Mouse (Mus musculus): Measurements from ENCODE around the gene Cpxm2. TPM values are rescaled to one million over a fixed set of nuclear protein-coding genes. Genes with fewer than 3 reads are reported as not detected.

The Cpxm2 gene
- total RNA-seq (2015) (not detected in 2 replicates), total RNA-seq (2017) (not detected in 2 replicates)

- no peak for ATAC-seq (ENCODE audit: poor library complexity, severe bottlenecking)
These were observed at the start of gene Cpxm2 for GRCm38 (mm10) chr7:132154368-132154961. TSS of gene Cpxm2 (minus strand) at chr7:132154739.

DNA sequence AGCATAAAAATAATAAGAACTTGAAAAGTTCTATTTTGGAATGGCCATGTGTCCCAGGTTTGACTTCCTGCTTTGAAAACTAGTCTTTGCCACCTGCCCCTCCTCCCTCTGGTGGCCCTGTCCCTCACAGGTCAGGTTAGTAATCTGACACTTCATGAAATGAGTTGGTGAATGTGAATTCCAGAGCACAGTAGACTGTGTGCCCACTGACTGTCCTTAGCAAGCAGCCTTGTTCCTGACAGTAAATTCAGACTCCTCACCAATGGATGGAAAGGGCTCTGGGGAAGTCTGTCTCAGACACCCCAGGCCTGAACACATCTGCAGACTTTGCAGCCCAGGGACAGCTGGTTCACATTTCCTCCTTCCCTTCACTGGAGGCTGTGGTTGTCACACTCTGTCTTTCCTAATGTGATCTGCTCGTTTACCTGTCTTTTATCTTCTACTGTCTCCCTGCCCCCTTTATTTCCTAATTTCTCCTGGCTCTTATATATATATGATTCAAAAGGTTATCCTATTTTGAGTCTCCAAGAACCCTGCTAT is 49.6 kb upstream of the Cpxm2 start:
- no peak for ATAC-seq (ENCODE audit: poor library complexity, severe bottlenecking)

GRCm38 (mm10) chr7:132199686-132200085 is 45.1 kb upstream of the Cpxm2 start:
- no peak for ATAC-seq (ENCODE audit: poor library complexity, severe bottlenecking)

DNA sequence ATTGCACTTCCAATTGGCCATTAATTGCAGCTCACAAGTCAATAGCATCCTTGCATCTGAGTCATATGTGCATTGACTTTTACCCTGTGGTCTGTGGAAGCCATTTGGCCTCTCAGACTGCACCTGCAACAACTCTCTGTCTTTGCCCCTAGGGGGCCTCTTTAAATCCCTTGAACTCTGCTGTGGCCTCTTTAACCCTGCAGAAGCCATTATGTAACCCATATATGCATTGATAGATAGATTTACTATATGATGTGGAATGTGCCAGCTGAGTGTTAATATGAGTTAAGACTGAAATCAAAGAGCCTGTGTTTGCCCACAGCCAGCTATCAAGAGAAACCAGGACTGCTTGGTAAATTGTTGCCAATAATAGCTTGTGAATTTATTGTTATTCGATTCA is 44.3 kb upstream of the Cpxm2 start:
- no peak for ATAC-seq (ENCODE audit: poor library complexity, severe bottlenecking)

DNA sequence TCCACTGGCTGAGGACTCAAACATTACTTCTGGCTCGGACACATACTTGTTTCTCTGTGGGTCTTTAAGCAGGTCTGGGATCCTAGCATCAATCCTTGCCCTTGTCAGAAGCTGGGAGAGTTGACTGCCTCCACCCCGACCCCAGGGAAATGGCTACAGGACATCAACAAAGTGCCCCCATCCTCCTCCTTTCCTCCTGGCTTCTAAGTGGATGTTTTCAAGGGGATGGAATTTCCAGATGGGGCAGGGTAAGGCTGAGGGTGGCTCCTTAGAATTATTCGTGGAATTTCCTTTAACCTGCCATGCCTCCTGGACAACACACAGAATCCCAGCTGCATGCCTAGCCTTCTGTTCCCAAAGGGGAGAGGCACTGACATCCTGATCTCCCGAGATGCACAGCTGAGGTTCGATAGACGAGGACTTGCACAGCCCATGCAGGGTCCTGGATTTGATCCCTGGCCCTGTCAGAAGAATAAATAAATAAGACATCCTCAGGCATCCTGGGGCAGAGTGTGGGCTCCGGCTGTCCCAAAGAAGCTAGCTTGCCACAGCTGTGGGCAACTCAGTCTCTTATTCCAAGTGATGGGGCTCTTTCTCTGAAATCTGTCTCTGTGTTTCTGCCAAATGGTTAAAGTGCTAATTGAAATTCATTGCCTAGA is 43.4 kb upstream of the Cpxm2 start:
- ATAC-seq (ENCODE audit: poor library complexity, severe bottlenecking): no peak

- no peak for ATAC-seq (ENCODE audit: poor library complexity, severe bottlenecking)
These were observed 42.0 kb upstream of the Cpxm2 start for GRCm38 (mm10) chr7:132196581-132196980.

DNA sequence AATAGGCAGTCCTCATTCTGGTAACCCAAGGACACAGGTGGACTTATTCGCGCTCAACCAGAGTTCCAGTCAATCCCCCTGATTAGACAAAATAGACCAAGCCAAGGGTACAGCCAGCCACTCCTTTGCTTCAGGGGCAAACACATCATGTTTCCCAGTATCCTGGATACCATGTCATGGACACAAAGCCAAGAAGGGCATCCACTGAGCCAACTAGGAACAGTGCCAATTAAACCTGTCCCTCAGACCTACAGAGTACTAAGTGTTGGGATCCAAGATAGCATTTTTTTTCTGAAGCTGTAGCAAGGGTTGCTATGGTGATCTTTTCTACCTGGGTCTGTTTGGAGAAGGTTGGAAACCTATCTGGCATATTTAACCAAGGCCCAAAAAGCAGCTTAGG is 39.1 kb upstream of the Cpxm2 start:
- no peak for ATAC-seq (ENCODE audit: poor library complexity, severe bottlenecking)

DNA sequence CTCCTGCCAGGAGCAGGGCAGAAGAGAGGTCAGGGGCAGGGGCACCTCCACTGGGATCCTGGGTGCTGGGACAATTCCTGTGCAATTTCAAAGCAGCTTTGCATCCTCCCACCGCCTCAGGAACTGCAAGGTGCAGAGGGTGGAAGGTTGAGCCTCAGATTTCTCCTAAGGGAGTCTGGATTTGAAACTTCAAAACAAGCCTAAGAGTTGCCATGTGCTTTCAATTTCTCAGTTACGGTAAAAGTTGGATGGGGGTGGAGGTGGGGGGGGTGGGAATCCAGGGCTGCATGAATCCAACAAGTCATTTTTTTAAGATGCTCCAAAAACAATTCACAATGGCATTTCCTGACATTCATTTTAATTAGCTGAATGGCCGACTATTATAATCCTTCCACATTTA is 32.9 kb upstream of the Cpxm2 start:
- ATAC-seq (ENCODE audit: poor library complexity, severe bottlenecking): no peak

DNA sequence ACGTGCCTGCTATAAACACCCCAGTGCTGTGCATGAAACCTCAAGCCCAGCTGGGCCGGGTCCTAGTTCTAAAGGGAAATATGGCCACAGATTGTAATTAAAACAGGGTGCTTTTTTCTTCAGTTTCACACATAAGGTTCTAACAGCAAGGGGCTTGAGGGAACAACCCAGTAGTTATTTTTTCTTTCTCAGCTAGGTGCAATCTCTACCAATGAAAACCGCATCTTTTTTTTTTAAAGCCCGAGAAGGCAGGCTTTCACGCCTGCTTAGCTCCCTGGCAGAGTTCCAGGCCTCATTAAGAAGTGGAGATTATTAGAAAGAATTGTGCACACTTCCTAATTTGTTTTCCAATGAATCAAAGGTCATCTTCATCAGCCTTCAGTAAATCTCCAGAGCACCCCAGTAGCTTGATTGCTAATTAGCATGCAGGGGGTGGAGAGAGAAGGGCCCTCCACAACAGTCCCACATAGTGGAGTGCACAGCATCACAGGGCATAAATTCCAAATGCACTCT is 29.4 kb upstream of the Cpxm2 start:
- no peak for ATAC-seq (ENCODE audit: poor library complexity, severe bottlenecking)

- no peak for ATAC-seq (ENCODE audit: poor library complexity, severe bottlenecking)
These were observed 27.2 kb upstream of the Cpxm2 start for GRCm38 (mm10) chr7:132181586-132182198.

DNA sequence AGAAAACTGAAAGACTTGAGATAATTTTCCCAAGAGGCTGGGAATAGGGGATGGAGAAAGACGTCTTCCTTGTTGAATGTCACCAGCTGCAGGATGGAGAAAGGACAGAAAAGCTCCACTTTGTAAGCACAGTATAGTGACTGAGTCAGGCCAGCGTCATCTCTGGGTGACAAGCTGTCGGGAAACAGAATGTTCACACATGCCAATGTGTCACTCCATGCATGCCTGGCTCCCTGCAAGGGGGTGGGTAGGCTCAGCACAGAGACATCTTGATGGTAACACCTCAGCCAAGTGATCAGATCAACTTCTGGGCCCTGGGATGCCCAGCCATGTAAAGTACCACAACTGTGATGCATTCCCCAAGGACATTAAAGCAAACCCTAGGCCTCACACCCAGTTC is 26.5 kb upstream of the Cpxm2 start:
- no peak for ATAC-seq (ENCODE audit: poor library complexity, severe bottlenecking)

- no peak for ATAC-seq (ENCODE audit: poor library complexity, severe bottlenecking)
These were observed 24.5 kb upstream of the Cpxm2 start for GRCm38 (mm10) chr7:132179049-132179448.

DNA sequence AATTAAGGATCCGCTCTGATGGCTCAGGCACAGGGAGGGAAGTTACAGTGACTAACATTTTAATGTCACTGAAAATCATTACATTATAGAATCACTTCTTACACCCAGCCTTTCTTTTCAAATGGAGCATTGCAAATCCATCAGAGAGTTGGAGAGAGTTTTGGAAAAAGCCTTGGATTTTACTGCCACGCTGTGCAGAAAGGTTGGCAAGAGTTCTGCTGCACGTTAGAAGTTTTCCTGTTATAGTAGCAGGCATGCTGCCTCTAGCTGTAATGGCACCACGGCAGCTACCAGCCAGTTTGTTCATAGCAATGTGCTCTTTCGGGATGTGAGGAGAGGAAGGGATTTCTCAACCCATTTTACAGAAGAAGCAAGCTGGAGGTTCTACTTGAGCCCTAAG is 20.2 kb upstream of the Cpxm2 start:
- no peak for ATAC-seq (ENCODE audit: poor library complexity, severe bottlenecking)

DNA sequence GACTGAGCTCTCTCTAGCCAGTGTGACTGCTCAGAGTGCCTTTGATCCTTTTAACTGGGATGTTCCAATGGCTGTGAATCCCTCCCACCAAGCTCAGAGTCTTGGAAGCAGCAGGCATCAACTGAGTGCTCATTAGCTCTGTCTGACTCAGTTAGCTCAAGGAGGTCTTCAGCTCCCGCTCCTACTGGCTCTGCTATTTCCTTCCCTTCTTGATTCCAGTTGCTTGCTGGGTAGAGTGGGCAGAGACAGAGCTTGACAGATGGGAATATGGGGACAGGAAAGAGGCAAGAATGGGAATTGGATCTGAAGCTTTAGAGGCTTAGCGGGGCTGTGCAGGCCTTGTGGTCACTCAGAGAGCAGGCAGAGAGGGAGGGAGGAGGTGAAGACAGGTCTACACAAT is 19.8 kb upstream of the Cpxm2 start:
- no peak for ATAC-seq (ENCODE audit: poor library complexity, severe bottlenecking)

- ATAC-seq (ENCODE audit: poor library complexity, severe bottlenecking): no peak
These were observed 17.7 kb upstream of the Cpxm2 start for GRCm38 (mm10) chr7:132172220-132172619.

DNA sequence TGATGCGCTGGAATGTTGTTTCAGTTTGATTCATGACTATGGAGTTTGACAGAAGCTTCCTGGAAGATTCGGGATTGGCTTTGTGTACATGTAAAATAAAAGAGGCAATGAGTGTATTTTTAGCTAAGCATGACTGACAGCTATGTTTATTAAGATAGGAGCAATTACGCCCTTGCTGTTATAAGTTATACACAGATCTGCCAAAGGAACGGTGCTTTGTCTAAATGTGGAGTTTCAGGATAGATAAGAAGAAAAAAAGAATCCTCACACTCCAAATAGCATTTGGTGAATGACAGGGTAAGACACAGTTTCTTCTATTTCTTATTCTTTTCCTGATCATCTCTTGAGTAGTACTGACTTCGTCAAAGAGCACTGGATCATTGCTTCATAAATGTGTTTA is 17.2 kb upstream of the Cpxm2 start:
- no peak for ATAC-seq (ENCODE audit: poor library complexity, severe bottlenecking)

DNA sequence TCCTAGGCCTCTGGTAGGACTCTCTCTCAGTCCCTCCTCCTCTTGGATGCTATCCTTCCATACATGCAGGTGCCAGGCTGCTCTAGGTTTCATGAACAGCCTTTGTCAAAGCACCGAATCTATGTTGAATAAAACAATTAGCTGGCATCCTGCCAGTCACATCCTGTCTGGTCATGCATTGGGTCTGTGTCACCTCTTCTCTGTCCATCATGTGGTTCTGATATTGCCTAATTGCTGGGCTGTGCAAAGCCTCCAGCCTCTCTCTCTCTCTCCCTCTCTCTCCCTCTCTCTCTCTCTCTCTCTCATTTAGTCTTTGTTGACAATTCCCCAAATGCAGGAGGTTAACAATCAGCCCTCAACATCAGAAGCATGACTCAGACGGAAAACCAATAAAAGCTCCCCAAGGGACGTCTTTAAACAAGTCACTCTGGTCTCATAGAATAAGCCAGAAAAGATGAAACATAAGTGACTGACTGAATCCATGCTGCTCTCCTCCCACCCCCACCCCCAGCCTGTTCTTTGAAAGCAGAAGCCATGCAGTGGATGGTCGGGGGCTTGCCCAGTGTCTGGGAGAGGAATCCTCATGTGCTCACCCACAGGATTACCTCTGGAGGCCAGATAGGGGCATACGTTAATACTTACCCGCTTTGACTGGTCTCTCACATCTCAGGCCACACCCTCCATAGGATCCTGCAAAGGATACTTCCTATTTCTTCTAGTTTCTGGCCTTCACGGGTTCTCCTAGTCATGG is 15.1 kb upstream of the Cpxm2 start:
- no peak for ATAC-seq (ENCODE audit: poor library complexity, severe bottlenecking)

- ATAC-seq (ENCODE audit: poor library complexity, severe bottlenecking): no peak
These were observed 12.7 kb upstream of the Cpxm2 start for GRCm38 (mm10) chr7:132167239-132167638.

DNA sequence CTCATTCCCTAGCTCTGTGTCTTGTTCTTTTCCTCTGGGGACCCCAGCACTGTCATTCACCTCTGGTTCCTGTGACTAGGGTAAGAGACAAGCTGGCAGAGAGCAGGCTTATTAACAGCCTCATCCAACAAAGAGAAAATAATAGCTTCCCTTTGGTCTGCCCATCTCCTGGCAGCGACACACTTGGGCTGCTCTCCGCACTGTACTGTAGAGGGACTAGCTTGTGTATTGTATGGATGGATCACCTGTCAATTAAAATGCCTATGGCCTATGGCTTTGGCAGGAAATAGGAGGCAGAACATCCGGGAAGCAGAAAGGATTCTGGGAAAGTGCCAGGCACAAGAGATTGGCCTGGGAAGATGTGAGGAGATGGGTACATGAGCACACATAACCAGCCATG is 7.7 kb upstream of the Cpxm2 start:
- no peak for ATAC-seq (ENCODE audit: poor library complexity, severe bottlenecking)

GRCm38 (mm10) chr7:132158321-132159025 is 3.9 kb upstream of the Cpxm2 start:
- ATAC-seq (ENCODE audit: poor library complexity, severe bottlenecking): no peak

DNA sequence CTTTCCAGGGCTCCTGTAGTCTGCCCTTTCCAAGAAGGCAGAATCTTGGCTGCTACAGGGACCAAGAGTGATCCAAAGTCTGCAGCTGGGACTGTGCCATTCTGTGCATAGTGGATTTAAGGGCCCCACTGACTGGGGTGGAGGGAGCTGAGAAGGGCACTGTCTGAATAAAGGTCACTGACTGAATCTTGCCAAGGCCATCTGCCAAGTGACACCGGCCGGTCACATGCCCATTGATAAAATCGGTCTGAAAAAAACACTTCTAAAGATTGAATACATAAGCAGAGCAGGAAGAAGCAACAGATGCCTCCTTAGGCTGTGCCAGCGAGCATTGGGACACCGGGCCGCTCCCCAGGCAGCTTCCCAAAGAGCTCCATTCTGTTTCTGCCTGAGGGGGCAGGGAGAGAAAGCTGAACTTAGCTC is 803 bp downstream of the Cpxm2 start:
- no peak for ATAC-seq (ENCODE audit: poor library complexity, severe bottlenecking)

All from megakaryocyte, adult 5-6 weeks (primary cell).